Mouse (Mus musculus) MEL (cell line): ENCODE results near the gene Frs3. TPM values are rescaled to one million over a fixed set of nuclear protein-coding genes. Genes with fewer than 3 reads are reported as not detected.

ENCODE experiments used
- DNase-seq: peaks from one replicate; pipeline ENCODE4 v3.0.0; 2011; ENCODE audit warnings: low read depth, low spot score
- H3K27ac ChIP-seq: 2 replicates; pipeline ENCODE4 v1.5.1; 2012; ENCODE audit warnings: low read depth, mild to moderate bottlenecking, control low read depth, low read length, moderate library complexity; ENCODE audit not compliant: control insufficient read depth
- H3K27me3 ChIP-seq, 2 experiments: fragments of 150-350 bp in 1 of 2; sonication (generic) in 1 of 2; 2 replicates each; pipeline ENCODE4 v1.6.1; 2012; ENCODE audit warnings: low read length in 2 of 2, mild to moderate bottlenecking in 2 of 2, improper control_type of control experiment in 1 of 2, moderate library complexity in 1 of 2; ENCODE audit not compliant: insufficient read depth in 2 of 2, control insufficient read depth in 1 of 2
- H3K36me3 ChIP-seq, 2 experiments: 2 replicates each; pipeline ENCODE4 v1.6.1; 2012 to 2014; ENCODE audit warnings: low read length in 2 of 2, improper control_type of control experiment in 1 of 2, inconsistent platforms in 1 of 2, mild to moderate bottlenecking in 1 of 2; ENCODE audit not compliant: insufficient read depth in 2 of 2, control insufficient read depth in 1 of 2
- H3K4me1 ChIP-seq, 2 experiments: fragments of 150-350 bp in 1 of 2; sonication (generic) in 1 of 2; 2 replicates each; pipeline ENCODE4 v1.6.1; 2012; ENCODE audit warnings: low read length in 2 of 2, improper control_type of control experiment in 1 of 2, mild to moderate bottlenecking in 1 of 2; ENCODE audit not compliant: insufficient read depth in 2 of 2, control insufficient read depth in 1 of 2
- H3K4me3 ChIP-seq, 2 experiments: fragments of 150-350 bp in 1 of 2; sonication (generic) in 1 of 2; 2 replicates each; pipeline ENCODE4 v1.5.1; 2012; ENCODE audit warnings: low read depth in 2 of 2, low read length in 2 of 2, mild to moderate bottlenecking in 2 of 2, moderate library complexity in 2 of 2, control low read depth in 1 of 2, improper control_type of control experiment in 1 of 2; ENCODE audit not compliant: control insufficient read depth in 1 of 2, insufficient read depth in 1 of 2
- H3K79me2 ChIP-seq: 2 replicates; pipeline ENCODE4 v1.6.1; 2012; ENCODE audit warnings: mild to moderate bottlenecking, low read length, moderate library complexity; ENCODE audit not compliant: control insufficient read depth, poor library complexity, insufficient read depth
- H3K9ac ChIP-seq: 2 replicates; pipeline ENCODE4 v1.6.1; 2012; ENCODE audit warnings: low read depth, mild to moderate bottlenecking, control low read depth, low read length, moderate library complexity; ENCODE audit not compliant: control insufficient read depth, poor library complexity, severe bottlenecking
- H3K9me3 ChIP-seq: fragments of 150-350 bp; sonication (generic); replicated peaks from 2 replicates; pipeline ENCODE4 v1.6.1; 2012; ENCODE audit warnings: mild to moderate bottlenecking, low read length, improper control_type of control experiment, moderate library complexity; ENCODE audit not compliant: insufficient read depth
- BHLHE40 ChIP-seq: IDR thresholded peaks from 2 replicates; pipeline ENCODE4 v1.6.1; 2012; ENCODE audit warnings: low read depth, mild to moderate bottlenecking, inconsistent platforms, low read length, improper control_type of control experiment, borderline replicate concordance
- CHD1 ChIP-seq: IDR thresholded peaks from 2 replicates; pipeline ENCODE4 v1.6.1; 2012; ENCODE audit warnings: low read depth, mild to moderate bottlenecking, inconsistent platforms, low read length, improper control_type of control experiment
- GABPA ChIP-seq: IDR thresholded peaks from 2 replicates; pipeline ENCODE4 v1.6.1; 2012; ENCODE audit warnings: low read depth, mild to moderate bottlenecking, inconsistent platforms, low read length, improper control_type of control experiment, moderate library complexity
- HCFC1 ChIP-seq: IDR thresholded peaks from 2 replicates; pipeline ENCODE4 v1.6.1; 2012; ENCODE audit warnings: low read depth, mild to moderate bottlenecking, inconsistent platforms, low read length, improper control_type of control experiment, moderate library complexity
- MAX ChIP-seq: IDR thresholded peaks from 2 replicates; pipeline ENCODE4 v1.6.1; 2011; ENCODE audit warnings: low read length, improper control_type of control experiment
- MYC ChIP-seq: IDR thresholded peaks from 2 replicates; pipeline ENCODE4 v1.6.1; 2011; ENCODE audit warnings: low read depth, mild to moderate bottlenecking, low read length, improper control_type of control experiment, moderate library complexity
- NELFE ChIP-seq: IDR thresholded peaks from 2 replicates; pipeline ENCODE4 v1.6.1; 2011; ENCODE audit warnings: low read depth, low read length, improper control_type of control experiment
- POLR2A ChIP-seq, 2 experiments: IDR thresholded peaks; 2 replicates each; pipeline ENCODE4 v1.6.1; 2011 to 2012; ENCODE audit warnings: low read length in 2 of 2, mild to moderate bottlenecking in 2 of 2, control low read depth in 1 of 2, improper control_type of control experiment in 1 of 2, low read depth in 1 of 2, moderate library complexity in 1 of 2; ENCODE audit not compliant: control insufficient read depth in 1 of 2, insufficient read depth in 1 of 2, poor library complexity in 1 of 2
- POLR2AphosphoS5 ChIP-seq: IDR thresholded peaks from 2 replicates; pipeline ENCODE4 v1.6.1; 2012; ENCODE audit warnings: low read depth, borderline replicate concordance, mild to moderate bottlenecking, inconsistent platforms, low read length, moderate library complexity, mixed read lengths
- RAD21 ChIP-seq: IDR thresholded peaks from 2 replicates; pipeline ENCODE4 v1.6.1; 2011; ENCODE audit warnings: mild to moderate bottlenecking, low read depth, low read length, improper control_type of control experiment
- SIN3A ChIP-seq: IDR thresholded peaks from 2 replicates; pipeline ENCODE4 v1.6.1; 2012; ENCODE audit warnings: low read length, improper control_type of control experiment, inconsistent platforms
- SMC3 ChIP-seq: IDR thresholded peaks from 2 replicates; pipeline ENCODE4 v1.6.1; 2011; ENCODE audit warnings: low read depth, low read length, improper control_type of control experiment
- TAL1 ChIP-seq: IDR thresholded peaks from 2 replicates; pipeline ENCODE4 v1.6.1; 2012; ENCODE audit warnings: mild to moderate bottlenecking, inconsistent platforms, low read length, moderate library complexity, mixed read lengths
- USF1 ChIP-seq: IDR thresholded peaks from 2 replicates; pipeline ENCODE4 v1.6.1; 2014; ENCODE audit warnings: low read depth, mild to moderate bottlenecking, inconsistent platforms, low read length, improper control_type of control experiment, moderate library complexity
- ZNF384 ChIP-seq: IDR thresholded peaks from 2 replicates; pipeline ENCODE4 v1.6.1; 2012; ENCODE audit warnings: low read depth, mild to moderate bottlenecking, inconsistent platforms, low read length, improper control_type of control experiment
- polyA plus RNA-seq, 2 experiments: library from polyadenylated mRNA; stranded (reverse) in 1 of 2; unstranded in 1 of 2; fragments of >175 nt in 1 of 2; fragments of >200 nt in 1 of 2; gene quantifications; 2 replicates each; pipeline versions ENCODE4 v1.2.1 to v1.2.4; 2012; ENCODE audit warnings: low replicate concordance in 2 of 2, low read depth in 1 of 2; ENCODE audit not compliant: insufficient read length in 2 of 2, insufficient read depth in 1 of 2, missing spikeins in 1 of 2
- total RNA-seq: library from RNA; depleted of rRNA; stranded (reverse); fragments of 300-350 nt; gene quantifications from 2 replicates; pipeline ENCODE4 v1.2.3, GENCODE M21; 2012

Frs3 gene
- total and polyA plus RNA-seq, 3 experiments, result 2.7 to 4.4 TPM; not detected in 1

GRCm38 (mm10) chr17:47658741-47659243 is 30.0 kb upstream of the Frs3 start:
- H3K27ac ChIP-seq, result no peak overlapping the region

GRCm38 (mm10) chr17:47663009-47663713 is 25.7 kb upstream of the Frs3 start:
- Histone ChIP-seq H3K79me2 (no peaks in the 10 kb centered on the region; the same call in 1 of the 2 replicates), H3K27ac (no peak overlapping the region), H3K27me3 (no peaks in the 10 kb centered on the region), H3K36me3 (no peaks in the 10 kb centered on the region; a peak in 1 of 4 replicates), H3K4me1 (no peaks in the 10 kb centered on the region), H3K9ac (no peak overlapping the region), H3K9me3 (no peaks in the 10 kb centered on the region), H3K4me3 (no peak overlapping the region)
- DNase-seq, result no peak
- TF ChIP-seq MYC, result no peak

More at GRCm38 (mm10) chr17:47658741-47659243, 30.0 kb upstream of the Frs3 start:
- H3K36me3 ChIP-seq, result no peaks in the 10 kb centered on the region
- H3K4me1 ChIP-seq, result no peaks in the 10 kb centered on the region
- H3K4me3 ChIP-seq, result no peak overlapping the region
- no peaks in the 10 kb centered on the region; the same call in 1 of the 2 replicates for H3K79me2 ChIP-seq
- H3K27me3 ChIP-seq, result no peaks in the 10 kb centered on the region
- no peak for DNase-seq
- TF ChIP-seq POLR2A (IDR thresholded peaks at IDR 0.05; ENCODE audit: control insufficient read depth in 1 of 2, insufficient read depth in 1 of 2, low read depth in 1 of 2, low read length in 2 of 2, poor library complexity in 1 of 2) (no peak), GABPA (no peak), TAL1 (no peak), HCFC1 (no peak)
- no peaks in the 10 kb centered on the region for H3K9me3 ChIP-seq
- H3K9ac ChIP-seq, result no peak overlapping the region

GRCm38 (mm10) chr17:47664474-47664873 is 24.4 kb upstream of the Frs3 start:
- no peak for DNase-seq
- H3K36me3 ChIP-seq, result no peaks in the 10 kb centered on the region; a peak in 1 of 4 replicates
- H3K4me3 ChIP-seq, result no peak overlapping the region
- H3K9ac ChIP-seq, result no peak overlapping the region
- H3K27me3 ChIP-seq, result no peaks in the 10 kb centered on the region
- H3K4me1 ChIP-seq, result no peaks in the 10 kb centered on the region
- TF ChIP-seq NELFE (no peak), POLR2AphosphoS5 (no peak), SIN3A (no peak), CHD1 (no peak), SMC3 (no peak), MAX (no peak), USF1 (no peak), RAD21 (no peak), BHLHE40 (no peak), ZNF384 (no peak)
- no peak overlapping the region for H3K27ac ChIP-seq
- H3K9me3 ChIP-seq, result no peaks in the 10 kb centered on the region
- no peaks in the 10 kb centered on the region; the same call in 1 of the 2 replicates for H3K79me2 ChIP-seq
